Mouse (Mus musculus): ENCODE results near the gene Fam20c.

The Fam20c gene

DNA sequence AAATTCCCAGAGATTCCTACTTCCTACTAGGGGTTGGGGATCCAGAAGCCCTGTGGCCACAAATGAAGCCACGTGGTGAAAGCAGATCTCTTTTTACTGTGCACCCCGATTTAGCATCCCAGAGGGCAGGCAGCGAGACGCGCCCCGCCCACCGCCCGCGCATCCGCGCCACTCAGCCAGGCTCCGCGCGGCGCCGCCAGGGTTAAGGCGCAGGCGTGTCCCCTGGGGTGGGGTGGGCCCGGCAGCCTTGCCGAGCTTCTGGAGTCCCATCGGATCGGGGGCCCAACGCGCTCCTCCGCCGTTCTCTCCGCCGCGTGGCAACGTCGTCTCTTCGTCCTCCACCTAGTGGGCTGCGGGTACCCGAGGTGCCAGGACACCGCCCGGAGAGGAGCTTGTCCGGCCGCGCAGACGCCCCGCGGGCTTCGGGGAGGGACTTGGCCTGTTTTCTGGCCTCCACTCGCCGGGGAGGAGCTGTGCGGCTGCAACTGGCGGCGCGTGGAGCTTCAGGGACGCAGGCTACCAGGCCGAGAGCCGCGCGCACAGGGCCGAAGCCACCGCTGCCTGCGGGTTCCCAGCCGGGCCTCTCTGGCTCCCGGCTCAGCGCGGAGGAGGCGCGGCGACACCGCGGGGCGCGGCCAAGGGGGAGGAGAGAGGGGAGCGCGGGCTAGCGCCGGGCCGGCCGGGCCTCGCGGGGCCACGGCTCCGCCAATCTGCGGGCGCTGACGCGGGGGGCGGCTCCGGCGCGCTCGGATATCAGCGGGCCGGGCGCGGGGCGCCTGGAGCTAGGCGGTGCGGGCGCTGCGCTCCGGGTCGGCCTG is at the start of gene Fam20c:
TSS of gene Fam20c (plus strand) at position 212 of the 818 bp plus-strand sequence.
- no peak for DNase-seq (ENCODE audit: low spot score)

GRCm38 (mm10) chr5:138707367-138707766 is 46.9 kb upstream of the Fam20c start:
- DNase-seq (ENCODE audit: low spot score) = no peak

- no peak for DNase-seq (ENCODE audit: low spot score)
Observed at GRCm38 (mm10) chr5:138708591-138708990, 45.7 kb upstream of the Fam20c start.

DNA sequence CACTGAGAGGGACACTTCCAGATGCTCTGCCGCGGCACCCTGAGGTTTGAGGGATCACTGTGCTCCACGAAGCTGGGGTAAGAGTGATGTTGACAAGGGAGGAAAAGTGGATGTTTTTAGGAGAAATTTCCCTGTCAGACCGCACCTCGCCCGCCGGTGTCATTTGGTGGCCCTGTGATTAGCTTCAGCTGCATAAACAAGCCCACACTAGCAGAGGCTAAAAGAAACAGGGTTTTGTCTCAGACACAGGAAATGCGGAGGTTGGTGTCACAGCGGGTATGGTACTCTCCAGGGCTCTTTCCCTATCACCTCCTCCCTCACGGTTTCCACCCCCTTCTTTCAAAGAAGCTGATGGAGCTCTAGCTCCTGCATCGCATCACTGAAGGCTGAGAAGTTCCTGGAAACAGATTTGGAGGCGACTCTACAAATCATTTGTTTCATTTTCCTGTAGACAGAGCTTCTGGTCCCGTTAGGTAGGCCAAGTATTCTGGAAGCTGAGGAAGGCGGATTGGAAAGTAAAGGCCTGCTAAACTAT is 38.7 kb upstream of the Fam20c start:
- DNase-seq (ENCODE audit: low spot score) = no peak

DNA sequence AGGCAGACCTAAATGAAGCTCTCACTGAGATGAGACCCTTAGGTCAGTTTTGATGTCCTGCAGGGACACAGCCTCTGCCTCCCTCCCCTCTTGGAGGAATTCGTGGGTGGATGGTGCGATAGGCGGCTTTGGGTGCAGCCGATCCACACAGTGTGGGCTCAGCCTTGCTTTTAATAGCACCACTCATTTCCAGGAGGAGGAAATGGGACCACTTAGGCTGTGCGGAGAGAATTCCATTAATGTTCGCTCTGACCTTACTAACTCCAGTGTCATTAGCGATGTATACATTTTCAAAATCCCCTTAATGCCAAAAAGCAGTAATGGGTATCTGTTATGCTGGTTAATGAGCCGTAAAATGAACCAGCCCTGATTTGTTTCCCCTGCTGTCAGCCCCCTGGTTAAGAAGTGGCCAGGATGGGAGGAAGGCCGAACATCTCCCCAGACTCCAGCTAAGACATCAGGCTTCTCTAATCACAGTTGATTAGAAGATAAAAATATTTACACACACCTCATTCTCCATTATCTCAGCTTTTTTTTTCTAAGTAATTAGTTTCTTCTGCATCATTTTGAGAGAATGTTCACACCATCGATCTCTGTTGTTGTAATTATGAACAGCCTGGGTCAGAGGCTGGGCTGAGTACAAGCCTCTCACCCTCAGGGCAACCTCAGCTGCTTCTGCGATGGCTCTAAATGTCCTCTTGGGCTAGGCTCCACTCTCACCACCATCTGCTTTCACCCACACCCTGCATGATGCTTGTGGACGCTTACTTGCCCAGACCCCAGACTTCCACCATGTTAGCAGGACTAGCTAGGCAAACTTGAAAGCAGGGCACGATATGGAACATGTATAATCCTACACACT is 33.8 kb upstream of the Fam20c start:
- no peak for DNase-seq (ENCODE audit: low spot score)

- DNase-seq (ENCODE audit: low spot score) = no peak
Observed at GRCm38 (mm10) chr5:138724417-138724816, 29.9 kb upstream of the Fam20c start.

DNA sequence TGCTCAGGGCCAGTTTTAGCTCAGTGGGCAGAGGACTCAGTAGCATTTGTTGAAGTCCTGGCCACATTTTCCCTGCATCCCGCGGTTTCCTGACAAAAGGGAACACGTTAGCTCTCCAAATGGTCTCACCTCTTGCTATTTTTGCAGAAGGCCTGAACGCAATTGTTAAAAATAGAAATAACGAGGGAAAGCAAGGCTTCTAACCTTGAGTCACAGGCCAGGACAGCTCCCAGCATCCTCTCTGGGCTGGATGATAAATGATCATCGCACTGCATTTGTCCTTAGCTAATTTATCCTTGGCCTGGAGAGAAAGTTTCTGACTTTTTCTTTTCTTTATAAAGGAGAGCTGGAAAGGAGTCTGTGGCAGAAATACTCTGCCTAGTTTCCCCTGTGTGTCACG is 29.2 kb upstream of the Fam20c start:
- DNase-seq (ENCODE audit: low spot score) = no peak

DNA sequence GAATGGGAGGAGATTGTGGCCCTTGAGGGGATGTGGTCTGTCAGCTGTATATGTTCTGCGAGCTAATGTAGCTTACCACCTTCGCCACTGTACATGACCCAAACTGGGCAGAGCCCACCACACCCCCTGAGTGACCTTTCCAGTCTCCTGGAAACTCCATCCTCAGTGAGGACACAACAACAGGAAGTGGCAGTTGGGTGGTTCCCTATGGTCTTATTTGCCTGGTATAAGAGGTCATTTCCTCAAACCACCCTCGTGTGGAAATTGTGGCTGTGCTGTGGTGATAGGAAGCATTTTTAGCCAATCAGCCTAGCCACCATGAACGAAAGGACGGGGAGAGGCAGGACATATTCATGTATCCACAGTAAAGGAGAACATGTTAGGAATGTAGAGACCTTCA is 23.5 kb upstream of the Fam20c start:
- no peak for DNase-seq (ENCODE audit: low spot score)

- DNase-seq (ENCODE audit: low spot score) = no peak
Observed at GRCm38 (mm10) chr5:138733317-138733899, 20.9 kb upstream of the Fam20c start.

- no peak for DNase-seq (ENCODE audit: low spot score)
Observed at GRCm38 (mm10) chr5:138734018-138734417, 20.3 kb upstream of the Fam20c start.

GRCm38 (mm10) chr5:138735201-138735757 is 19.0 kb upstream of the Fam20c start:
- no peak for DNase-seq (ENCODE audit: low spot score)

- DNase-seq (ENCODE audit: low spot score) = no peak
Observed at GRCm38 (mm10) chr5:138740150-138740549, 14.2 kb upstream of the Fam20c start.

GRCm38 (mm10) chr5:138741516-138741915 is 12.8 kb upstream of the Fam20c start:
- no peak for DNase-seq (ENCODE audit: low spot score)

DNA sequence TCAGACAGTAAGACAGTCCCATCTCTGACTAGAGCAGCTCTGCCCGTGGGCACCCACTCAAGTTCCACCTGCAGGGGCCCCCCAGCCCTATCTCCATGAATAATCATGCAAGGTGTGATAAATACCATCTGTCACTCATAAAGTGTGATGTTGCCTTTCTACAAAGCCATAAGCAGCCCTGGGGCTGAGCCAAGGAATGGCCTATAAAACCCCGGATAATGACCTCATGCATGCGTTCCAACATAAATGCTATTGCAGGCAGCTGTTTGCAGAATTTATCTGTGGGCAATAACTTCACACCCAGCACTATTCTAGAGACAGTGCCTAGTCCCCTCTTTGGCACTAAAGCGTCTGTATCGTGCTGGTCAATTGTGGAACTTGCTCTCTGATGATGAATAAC is 12.0 kb upstream of the Fam20c start:
- no peak for DNase-seq (ENCODE audit: low spot score)

GRCm38 (mm10) chr5:138743631-138744030 is 10.7 kb upstream of the Fam20c start:
- DNase-seq (ENCODE audit: low spot score) = no peak

GRCm38 (mm10) chr5:138745378-138746099 is 8.8 kb upstream of the Fam20c start:
- no peak for DNase-seq (ENCODE audit: low spot score)

DNA sequence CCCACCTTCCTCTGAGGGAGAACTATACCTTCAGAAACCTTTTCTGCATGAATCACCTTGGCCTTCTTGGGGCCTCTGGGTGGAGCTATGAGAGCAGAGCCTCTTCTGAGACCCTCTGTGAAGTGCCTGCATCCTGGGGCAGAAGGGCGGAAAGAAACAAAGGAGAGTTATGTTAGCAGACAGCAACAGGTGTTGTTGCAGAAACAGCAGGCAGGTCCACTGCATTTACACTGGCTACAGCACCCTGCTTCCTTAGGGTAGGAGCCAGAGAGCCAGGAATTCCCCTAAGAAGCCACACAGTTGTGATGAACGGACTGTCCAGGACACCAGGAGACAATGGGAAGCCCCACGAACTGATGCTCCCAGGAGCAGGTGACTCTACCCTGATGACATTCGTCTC is 1.0 kb upstream of the Fam20c start:
- DNase-seq (ENCODE audit: low spot score) = no peak

GRCm38 (mm10) chr5:138753946-138754302 is 390 bp upstream of the Fam20c start:
- no peak for DNase-seq (ENCODE audit: low spot score)

- DNase-seq (ENCODE audit: low spot score) = no peak
Observed at GRCm38 (mm10) chr5:138755121-138755452, 773 bp downstream of the Fam20c start.

- no peak for DNase-seq (ENCODE audit: low spot score)
Observed at GRCm38 (mm10) chr5:138755453-138756301, 1.4 kb downstream of the Fam20c start.

Measured in c-Kit-positive CD71-positive TER-119-positive erythroid progenitor cells, embryonic 14.5 days (primary cell).